Mouse (Mus musculus) left cerebral cortex, postnatal 36 days (tissue): ENCODE measurements around the gene Hs6st3. TPM values are rescaled to one million over a fixed set of nuclear protein-coding genes. Genes with fewer than 3 reads are reported as not detected.
A peak's percentile ranks its signal among the peaks of the same experiment; 100 is the strongest.
"Not testable (repeated sequence)": the region's sequence is repeated elsewhere in the genome, so short reads cannot be mapped to it uniquely, and the experiment has no call there.

Experiments used
- DNase-seq, 2 experiments: peaks; one replicate each; pipeline ENCODE4 v3.0.0; 2021 to 2022; ENCODE audit warnings: low spot score in 2 of 2, mixed read lengths in 1 of 2
- intact Hi-C: fragments of 180-260 bp; cut with DNase I; formaldehyde crosslinking; loops from one replicate; pipeline ENCODE4 v1.15.1; 2025
- total RNA-seq, 2 experiments: library from RNA; stranded (reverse); gene quantifications; 2 replicates each; pipeline ENCODE4 v1.2.3; 2021

The Hs6st3 gene
- total RNA-seq, 2 experiments from 2014 or later: 73.0 to 73.3 TPM

DNA sequence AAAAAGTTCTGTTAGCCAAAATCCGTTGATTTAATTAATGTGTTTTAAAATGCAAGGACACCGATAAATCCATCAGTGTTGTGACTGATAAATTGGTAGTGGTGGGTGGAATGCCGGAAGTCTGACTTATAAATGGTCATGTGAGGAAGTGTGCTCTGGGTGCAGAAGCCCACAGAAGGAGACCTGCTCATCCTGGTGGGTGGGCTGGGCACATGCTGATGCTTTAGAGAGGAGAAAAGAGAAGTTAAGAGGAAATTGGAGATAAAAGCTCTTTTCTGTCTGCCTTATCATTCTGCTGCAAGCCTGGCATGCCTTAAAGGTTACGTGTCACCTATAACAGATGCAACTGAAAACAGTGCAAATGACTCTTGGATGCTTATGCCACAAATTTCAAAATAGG lies 446.9 kb downstream of the Hs6st3 start:
- intact Hi-C loops: no loop called here

GRCm38 (mm10) chr14:119587365-119587764 lies 449.2 kb downstream of the Hs6st3 start:
- intact Hi-C loops, DNase-seq: not testable (repeated sequence)

More for the DNA sequence above, 446.9 kb downstream of the Hs6st3 start:
- DNase-seq: no peak

- intact Hi-C loops: no loop called here
- no peak for DNase-seq
Measured at GRCm38 (mm10) chr14:119604327-119604726, 466.2 kb downstream of the Hs6st3 start.

- intact Hi-C loops: no loop called here
- no peak for DNase-seq
Measured at GRCm38 (mm10) chr14:119612793-119613192, 474.7 kb downstream of the Hs6st3 start.

- intact Hi-C loops: no loop called here
- DNase-seq: no peak
Measured at GRCm38 (mm10) chr14:119629127-119629526, 491.0 kb downstream of the Hs6st3 start.

- intact Hi-C loops: no loop called here
- DNase-seq: peak; percentile 8 to 17
Measured at GRCm38 (mm10) chr14:119633090-119633489, 494.9 kb downstream of the Hs6st3 start.

GRCm38 (mm10) chr14:119633626-119634025 lies 495.5 kb downstream of the Hs6st3 start:
- intact Hi-C loops: no loop called here
- no peak for DNase-seq

DNA sequence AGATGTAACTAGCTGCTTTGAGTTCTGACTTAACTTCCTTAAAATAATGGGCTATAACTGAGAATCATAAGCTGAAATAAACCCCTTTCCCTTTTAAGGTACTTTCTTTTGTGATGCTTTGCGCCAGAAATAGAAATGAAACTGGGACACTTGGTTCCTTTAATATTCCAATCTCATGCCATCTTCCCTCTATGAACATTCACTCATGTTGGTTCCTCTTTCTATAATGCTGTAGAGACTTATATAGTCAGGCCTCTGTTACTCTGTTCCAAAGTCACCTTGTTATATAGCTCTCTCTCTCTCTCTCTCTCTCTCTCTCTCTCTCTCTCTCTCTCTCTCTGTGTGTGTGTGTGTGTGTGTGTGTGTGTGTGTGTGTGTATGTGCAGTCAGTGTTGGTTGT lies 504.7 kb downstream of the Hs6st3 start:
- no peak for DNase-seq
- intact Hi-C loops: no loop called here

- intact Hi-C loops: no loop called here
- no peak for DNase-seq
Measured at GRCm38 (mm10) chr14:119643840-119644239, 505.7 kb downstream of the Hs6st3 start.

DNA sequence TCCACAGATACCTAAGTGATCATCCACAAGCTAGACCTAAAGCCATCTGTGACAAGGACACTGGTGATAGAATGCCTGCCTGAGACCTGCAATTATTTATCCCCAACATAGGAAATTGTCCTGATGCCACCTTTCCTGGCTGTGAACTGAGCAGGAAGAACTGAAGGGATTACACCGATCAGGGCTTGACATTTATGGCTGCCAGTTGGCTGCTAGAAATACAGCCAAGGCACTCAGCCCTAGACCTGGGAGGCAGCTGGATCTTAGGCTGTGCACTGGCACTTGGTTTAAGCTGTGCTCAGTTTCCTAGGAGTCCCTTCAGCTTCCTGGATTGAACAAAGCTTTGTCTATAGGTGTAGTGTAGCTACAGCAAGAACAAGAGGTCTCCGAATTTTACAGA lies 518.8 kb downstream of the Hs6st3 start:
- DNase-seq: no peak
- intact Hi-C loops: no loop called here

GRCm38 (mm10) chr14:119665741-119666141 lies 527.6 kb downstream of the Hs6st3 start:
- intact Hi-C loops: no loop called here
- DNase-seq: peak; percentile 59 to 71

DNA sequence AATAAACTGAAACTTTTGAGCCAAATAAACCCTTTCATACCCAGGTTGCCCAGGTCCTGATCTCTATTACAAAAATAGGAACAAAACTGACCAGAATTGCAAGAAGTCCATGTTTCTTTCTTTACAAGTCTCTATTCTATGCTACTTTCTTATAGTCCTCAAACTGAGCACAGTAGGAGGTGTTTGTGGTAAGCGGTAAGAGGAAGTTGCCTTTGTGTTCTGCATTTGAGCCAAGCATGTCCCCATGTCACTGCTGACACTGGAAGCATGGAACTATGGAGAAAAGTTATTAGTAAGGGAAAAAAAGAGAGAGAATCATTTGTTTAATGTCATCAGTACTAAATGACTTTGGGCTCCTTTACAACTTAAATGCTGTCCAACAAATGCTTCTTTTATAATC lies 529.3 kb downstream of the Hs6st3 start:
- no peak for DNase-seq
- intact Hi-C loops: no loop called here

- intact Hi-C loops: no loop called here
- peak; percentile 28 to 40 for DNase-seq
Measured at GRCm38 (mm10) chr14:119670836-119671587, 532.9 kb downstream of the Hs6st3 start.

DNA sequence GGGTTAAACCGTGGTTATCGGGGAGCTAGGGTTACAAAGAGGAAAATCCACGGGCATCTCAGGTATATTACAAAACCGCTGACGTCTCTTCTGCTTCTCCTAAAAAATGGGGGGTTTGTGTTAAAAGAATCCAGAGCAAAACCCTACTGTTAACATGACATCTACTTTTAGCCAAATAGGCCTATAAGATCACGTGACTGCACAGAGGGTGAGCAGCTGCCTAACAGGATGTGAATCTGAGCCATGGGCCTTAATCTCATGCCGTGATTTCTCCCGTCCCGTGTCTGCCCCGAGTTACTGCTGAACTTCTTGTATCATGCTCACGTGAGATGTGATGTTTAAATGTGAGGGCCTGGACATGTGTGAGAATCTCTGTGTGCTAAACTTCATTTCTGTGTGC lies 540.4 kb downstream of the Hs6st3 start:
- DNase-seq: no peak
- intact Hi-C loops: no loop called here

DNA sequence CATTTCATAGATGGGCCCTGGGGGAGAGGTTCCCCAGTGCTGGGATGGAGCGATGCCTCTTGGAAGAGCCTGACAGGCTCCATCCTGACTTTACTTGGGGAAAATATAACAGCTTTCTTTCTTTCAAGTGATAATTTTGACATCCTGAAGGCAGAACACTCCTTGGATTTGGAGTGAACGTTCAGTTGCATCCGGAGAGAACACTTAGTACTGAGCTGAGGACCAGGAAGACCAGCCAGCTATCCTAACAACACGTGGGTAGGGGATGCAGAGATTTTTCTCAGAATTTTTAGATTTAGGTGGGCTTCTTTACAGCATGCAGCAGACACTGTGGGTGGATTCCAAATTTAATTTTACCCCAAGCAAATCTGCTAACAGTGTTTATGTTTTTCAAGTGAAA lies 541.9 kb downstream of the Hs6st3 start:
- DNase-seq: peak; percentile 21 to 35
- intact Hi-C loops: no loop called here

DNA sequence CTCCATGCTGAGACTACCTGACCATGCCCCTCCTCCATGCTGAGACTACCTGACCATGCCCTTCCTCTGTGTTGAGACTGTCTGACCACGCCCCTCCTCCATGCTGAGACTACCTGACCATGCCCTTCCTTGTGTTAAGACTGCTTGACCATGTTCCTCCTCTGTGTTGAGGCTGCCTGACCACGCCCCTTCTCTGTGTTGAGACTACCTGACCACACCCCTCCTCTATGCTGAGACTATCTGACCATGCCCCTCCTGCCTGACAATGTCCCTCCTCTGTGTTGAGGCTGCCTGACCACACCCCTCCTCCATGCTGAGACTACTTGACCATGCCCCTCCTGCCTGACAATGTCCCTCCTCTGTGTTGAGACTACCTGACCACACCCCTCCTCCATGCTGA lies 549.7 kb downstream of the Hs6st3 start:
- DNase-seq: no peak
- intact Hi-C loops: no loop called here

GRCm38 (mm10) chr14:119699982-119700381 lies 561.8 kb downstream of the Hs6st3 start:
- intact Hi-C loops: no loop called here
- DNase-seq: no peak

DNA sequence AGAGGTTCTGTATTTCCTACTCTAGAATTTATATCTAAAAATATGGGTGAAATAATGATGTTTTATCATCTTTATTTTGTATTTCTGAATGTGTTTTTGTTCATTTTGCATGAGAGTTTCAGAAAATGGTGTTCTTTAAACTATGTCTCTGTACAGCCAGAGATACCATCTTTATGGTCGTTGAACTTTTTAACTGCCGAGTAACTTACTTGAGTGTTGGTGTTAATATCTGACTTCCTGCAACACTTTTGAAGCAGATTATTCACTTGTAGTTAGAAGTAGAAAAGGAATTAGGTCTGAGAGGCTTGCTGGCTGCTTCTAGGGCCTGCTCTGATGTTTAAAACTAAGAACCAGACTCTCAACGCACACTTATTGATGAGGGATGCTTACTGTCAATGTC lies 576.6 kb downstream of the Hs6st3 start:
- intact Hi-C loops: no loop called here
- no peak for DNase-seq

DNA sequence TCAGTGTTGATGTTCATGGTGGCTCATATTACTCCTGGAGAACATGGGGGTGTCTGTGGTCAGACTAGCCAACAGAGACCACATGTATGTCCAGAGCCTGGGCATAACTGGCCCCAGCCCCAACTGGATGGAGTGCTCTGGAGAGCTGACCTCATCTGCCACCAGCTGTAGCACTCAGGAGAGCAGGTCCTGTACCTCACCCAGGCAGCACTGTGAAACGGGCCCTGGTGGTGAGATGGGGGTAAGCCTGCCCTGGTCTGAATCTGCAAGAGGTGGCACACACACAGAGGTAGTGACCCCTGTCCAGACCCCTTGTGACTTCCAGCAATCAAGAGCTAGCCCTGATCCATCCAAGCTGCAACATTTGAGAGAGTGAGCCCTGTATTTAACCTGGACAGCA lies 579.2 kb downstream of the Hs6st3 start:
- DNase-seq: no peak
- intact Hi-C loops: no loop called here

- intact Hi-C loops: no loop called here
- DNase-seq: no peak
Measured at GRCm38 (mm10) chr14:119725102-119725501, 587.0 kb downstream of the Hs6st3 start.

DNA sequence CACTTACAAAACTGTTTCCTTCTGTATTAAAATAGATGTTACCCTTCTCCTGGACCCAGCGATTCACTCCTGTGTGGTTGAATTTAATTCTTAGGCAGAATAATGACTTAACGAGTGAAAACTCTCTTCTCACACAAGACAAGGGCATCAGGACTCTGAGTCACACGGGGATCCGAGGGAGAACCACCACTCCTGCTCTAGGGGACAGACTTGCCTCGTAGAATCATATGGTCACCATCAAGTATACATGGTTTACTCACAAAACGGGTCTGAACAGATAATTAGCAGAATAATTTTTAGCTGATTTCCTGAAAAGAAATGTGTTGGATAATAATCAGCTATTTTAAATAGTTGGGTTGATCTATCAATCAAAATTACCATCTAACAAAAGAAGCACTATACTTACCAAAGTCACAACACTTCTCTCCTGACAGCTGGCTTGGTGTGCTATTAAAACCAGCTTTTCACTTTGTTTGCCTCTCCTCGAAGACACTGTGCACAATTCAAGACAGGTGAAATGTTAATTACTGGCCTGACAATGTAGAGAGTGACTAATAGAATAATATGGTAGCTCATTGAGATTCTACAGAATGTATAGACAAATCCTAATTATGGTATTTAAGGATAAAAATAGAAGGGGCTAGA lies 593.4 kb downstream of the Hs6st3 start:
- no peak for DNase-seq
- intact Hi-C loops: no loop called here
